Mouse (Mus musculus): Measurements from ENCODE around the gene Plekhg2.

DNA sequence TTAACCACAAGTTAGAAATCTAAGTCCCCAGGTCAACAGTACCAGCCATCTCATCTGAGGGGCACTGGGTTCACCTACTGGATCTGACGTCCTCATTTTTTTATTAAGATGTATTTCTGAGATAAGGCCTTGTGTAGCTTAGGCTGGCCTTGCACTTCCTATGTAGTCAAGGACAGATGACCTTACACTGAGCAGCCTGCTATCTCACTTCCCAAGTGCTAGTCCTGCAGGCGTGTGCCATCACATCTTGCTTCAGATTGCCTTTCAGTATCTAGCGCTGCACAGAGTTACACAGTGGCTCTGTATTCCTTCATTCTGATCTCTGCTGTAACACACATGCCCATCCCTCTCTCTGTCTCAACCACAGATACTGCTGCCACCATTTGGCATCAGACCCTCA lies 54.4 kb downstream of the Plekhg2 start:
- no peak for TF ChIP-seq CTCF (IDR thresholded peaks at IDR 0.05; ENCODE audit: borderline replicate concordance, insufficient read depth, low read depth, low read length)
- TF ChIP-seq POLR2A (IDR thresholded peaks at IDR 0.05; ENCODE audit: borderline replicate concordance, insufficient read depth, low read length) = no peak

All from cerebellum, adult 2 months (tissue).